Mouse (Mus musculus) midbrain, embryonic 11.5 days (tissue): ENCODE results near the gene Tnxb. TPM values are rescaled to one million over a fixed set of nuclear protein-coding genes. Genes with fewer than 3 reads are reported as not detected.

ENCODE experiments used
- ATAC-seq: fragments of 200-750 bp; cut with Nextera tagmentation; 2 replicates; pipeline ENCODE4 v1.8.0; 2017; ENCODE audit warnings: moderate TSS enrichment, moderate library complexity; ENCODE audit not compliant: low FRiP score
- DNase-seq: peaks from one replicate; pipeline ENCODE4 v3.0.0; 2015; ENCODE audit warnings: low spot score; ENCODE audit errors: missing footprints
- H3K27ac ChIP-seq: fragments of 300-500 bp; sonication (generic); 2 replicates; pipeline ENCODE4 v1.5.1; 2014; ENCODE audit warnings: low read depth, low read length
- H3K27me3 ChIP-seq: fragments of 300-500 bp; sonication (generic); 2 replicates; pipeline ENCODE4 v1.6.1; 2014; ENCODE audit warnings: mild to moderate bottlenecking, low read length, moderate library complexity, mixed read lengths; ENCODE audit not compliant: control insufficient read depth, insufficient read depth
- H3K36me3 ChIP-seq: fragments of 300-500 bp; sonication (generic); 2 replicates; pipeline ENCODE4 v1.6.1; 2014; ENCODE audit warnings: mild to moderate bottlenecking, low read length, moderate library complexity, mixed read lengths; ENCODE audit not compliant: control insufficient read depth, insufficient read depth
- H3K4me1 ChIP-seq: fragments of 300-500 bp; sonication (generic); 2 replicates; pipeline ENCODE4 v1.6.1; 2014; ENCODE audit warnings: low read length; ENCODE audit not compliant: control insufficient read depth, insufficient read depth
- H3K4me2 ChIP-seq: fragments of 300-500 bp; sonication (generic); 2 replicates; pipeline ENCODE4 v1.6.1; 2014; ENCODE audit warnings: mild to moderate bottlenecking, moderate library complexity
- H3K4me3 ChIP-seq: fragments of 300-500 bp; sonication (generic); 2 replicates; pipeline ENCODE4 v1.5.1; 2014; ENCODE audit warnings: low read depth, low read length
- H3K9ac ChIP-seq: fragments of 300-500 bp; sonication (generic); 2 replicates; pipeline ENCODE4 v1.6.1; 2014; ENCODE audit warnings: low read length
- H3K9me3 ChIP-seq: fragments of 300-500 bp; sonication (generic); 2 replicates; pipeline ENCODE4 v1.6.1; 2016; ENCODE audit warnings: low read length; ENCODE audit not compliant: control insufficient read depth
- WGBS: fragments of 180-500 bp; shearing (Covaris S2); extraction: QIAGEN DNeasy Blood & Tissue Kit; methylation state at CpG from one replicate; pipeline ENCODE4 v1.1.7; 2014; 5-methylcytosine and 5-hydroxymethylcytosine counted together
- polyA plus RNA-seq: library from polyadenylated mRNA; unstranded; fragments of >200 nt; fragmentation: Nextera tagmentation; extraction: Ambion mirVana; gene quantifications from 2 replicates; pipeline ENCODE4 v1.2.1, GENCODE M21; 2014

Tnxb gene
- polyA plus RNA-seq, 1 experiment from 2014 or later: 0.05 TPM

DNA sequence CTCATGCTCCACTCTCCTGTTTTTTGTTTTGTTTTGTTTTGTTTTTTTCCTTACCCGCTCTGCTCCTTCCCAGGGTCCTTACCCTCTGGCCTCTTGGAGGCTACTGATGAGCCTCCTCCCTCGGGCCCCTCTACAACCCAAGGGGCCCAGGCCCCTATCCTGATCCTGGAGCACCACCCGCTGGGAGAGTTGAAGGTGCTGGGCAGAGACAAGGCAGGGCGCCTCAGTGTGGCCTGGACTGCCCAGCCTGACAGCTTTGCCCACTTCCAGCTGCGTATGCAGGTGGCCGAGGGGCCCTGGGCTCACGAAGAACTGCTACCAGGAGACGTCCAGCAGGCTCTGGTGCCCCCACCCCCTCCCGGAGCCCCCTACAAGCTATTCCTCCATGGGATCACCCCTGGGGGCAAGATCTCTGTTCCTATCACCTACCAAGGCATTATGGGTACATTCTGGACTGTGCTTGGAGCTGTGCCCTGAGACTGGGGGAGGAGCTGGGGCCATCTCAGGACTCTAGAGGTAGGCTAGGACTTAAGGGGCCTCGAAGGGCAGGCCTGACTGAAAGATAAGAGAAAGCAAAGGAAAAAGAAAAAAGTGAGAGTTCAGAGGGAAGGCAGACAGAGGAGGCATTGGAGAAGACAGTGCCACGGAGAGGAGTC lies 11.7 kb downstream of the Tnxb start:
- Histone ChIP-seq H3K9ac (no peak overlapping the region), H3K27ac (no peak overlapping the region), H3K4me1 (no peaks in the 10 kb centered on the region), H3K27me3 (no peaks in the 10 kb centered on the region; the same call in 1 of the 2 replicates), H3K4me2 (no peak overlapping the region), H3K36me3 (no peaks in the 10 kb centered on the region), H3K9me3 (no peaks in the 10 kb centered on the region), H3K4me3 (no peak overlapping the region)
- 74% methylated on average over 11 of the region's 11 CpGs for WGBS
- DNase-seq: no peak
- no peak for ATAC-seq

DNA sequence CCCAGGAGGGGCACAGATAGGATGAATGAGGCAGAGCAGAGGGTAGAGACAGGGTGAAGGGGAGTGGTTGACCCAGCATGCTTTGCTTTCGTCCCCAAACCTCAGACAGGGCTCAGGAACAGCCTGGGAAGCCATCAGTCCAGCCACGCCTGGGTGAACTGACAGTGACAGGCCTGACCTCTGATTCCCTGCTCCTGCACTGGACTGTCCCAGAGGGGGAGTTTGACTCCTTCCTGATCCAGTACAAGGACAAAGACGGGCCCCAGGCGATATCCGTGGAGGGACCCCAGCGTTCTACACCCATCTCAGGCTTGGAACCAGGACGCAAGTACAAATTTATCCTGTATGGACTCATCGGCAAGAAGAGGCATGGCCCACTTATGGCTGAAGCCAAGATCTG lies 12.8 kb downstream of the Tnxb start:
- H3K9me3 ChIP-seq: no peaks in the 10 kb centered on the region
- DNase-seq: no peak

GRCm38 (mm10) chr17:34683686-34684220 lies 13.4 kb downstream of the Tnxb start:
- no peak for DNase-seq
- ATAC-seq: no peak
- Histone ChIP-seq H3K36me3 (no peaks in the 10 kb centered on the region), H3K4me2 (no peak overlapping the region), H3K27me3 (no peaks in the 10 kb centered on the region; the same call in 1 of the 2 replicates), H3K4me1 (no peaks in the 10 kb centered on the region), H3K27ac (no peak overlapping the region), H3K9me3 (no peaks in the 10 kb centered on the region), H3K9ac (no peak overlapping the region), H3K4me3 (no peak overlapping the region)
- WGBS: 73% methylated on average over 10 of the region's 10 CpGs

More for the DNA sequence above, 12.8 kb downstream of the Tnxb start:
- ATAC-seq: no peak
- H3K36me3 ChIP-seq: no peaks in the 10 kb centered on the region
- 76% methylated on average over 8 of the region's 8 CpGs for WGBS
- no peaks in the 10 kb centered on the region for H3K4me1 ChIP-seq
- H3K9ac ChIP-seq: no peak overlapping the region
- no peaks in the 10 kb centered on the region; the same call in 1 of the 2 replicates for H3K27me3 ChIP-seq
- no peak overlapping the region for H3K4me2 ChIP-seq
- no peak overlapping the region for H3K27ac ChIP-seq
- no peak overlapping the region for H3K4me3 ChIP-seq

GRCm38 (mm10) chr17:34684253-34684893 lies 14.0 kb downstream of the Tnxb start:
- H3K9me3 ChIP-seq: no peaks in the 10 kb centered on the region
- ATAC-seq (no peak), DNase-seq (no peak)
- no peaks in the 10 kb centered on the region for H3K4me1 ChIP-seq
- no peaks in the 10 kb centered on the region; the same call in 1 of the 2 replicates for H3K27me3 ChIP-seq
- no peak overlapping the region for H3K4me3 ChIP-seq
- no peak overlapping the region; the same call in 1 of the 2 replicates for H3K9ac ChIP-seq
- H3K27ac ChIP-seq: no peak overlapping the region
- no peak overlapping the region for H3K4me2 ChIP-seq
- 74% methylated on average over 9 of the region's 9 CpGs for WGBS
- no peaks in the 10 kb centered on the region for H3K36me3 ChIP-seq

GRCm38 (mm10) chr17:34685120-34686110 lies 15.1 kb downstream of the Tnxb start:
- ATAC-seq (no peak), DNase-seq (no peak)
- H3K4me1 ChIP-seq: no peaks in the 10 kb centered on the region
- H3K27ac ChIP-seq: no peak overlapping the region
- 84% methylated on average over 28 of the region's 28 CpGs for WGBS
- no peak overlapping the region for H3K4me3 ChIP-seq
- H3K27me3 ChIP-seq: no peaks in the 10 kb centered on the region
- no peak overlapping the region for H3K4me2 ChIP-seq
- H3K9ac ChIP-seq: no peak overlapping the region
- no peaks in the 10 kb centered on the region for H3K9me3 ChIP-seq
- H3K36me3 ChIP-seq: no peaks in the 10 kb centered on the region

DNA sequence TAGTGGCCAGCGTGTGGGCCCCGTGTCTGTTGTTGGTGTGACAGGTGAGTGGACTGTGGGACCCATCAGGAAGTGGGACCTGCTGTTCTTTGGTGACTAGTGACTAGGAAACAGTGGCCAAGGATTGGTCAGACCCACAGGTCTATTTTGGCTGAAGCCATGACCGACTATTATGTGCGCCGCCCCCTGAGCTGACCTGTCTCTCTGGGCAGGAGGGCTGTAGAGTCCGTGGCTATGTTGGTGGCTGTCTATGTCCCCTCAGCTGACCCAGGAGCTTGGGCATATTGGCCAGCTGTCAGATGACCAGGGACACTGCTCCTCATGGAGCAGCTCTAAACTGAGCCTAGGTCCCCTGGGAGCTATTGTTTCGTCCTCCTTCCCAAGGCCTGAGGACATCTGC lies 18.6 kb downstream of the Tnxb start:
- no peaks in the 10 kb centered on the region for H3K27me3 ChIP-seq
- DNase-seq (no peak), ATAC-seq (no peak)
- no peaks in the 10 kb centered on the region for H3K4me1 ChIP-seq
- no peaks in the 10 kb centered on the region for H3K36me3 ChIP-seq
- no peak overlapping the region for H3K4me3 ChIP-seq
- no peak overlapping the region for H3K27ac ChIP-seq
- H3K9ac ChIP-seq: no peak overlapping the region
- no peak overlapping the region for H3K4me2 ChIP-seq
- no peaks in the 10 kb centered on the region for H3K9me3 ChIP-seq
- 91% methylated on average over 7 of the region's 7 CpGs for WGBS

- H3K9ac ChIP-seq: no peak overlapping the region
Observed at GRCm38 (mm10) chr17:34690458-34690857, 20.1 kb downstream of the Tnxb start.

DNA sequence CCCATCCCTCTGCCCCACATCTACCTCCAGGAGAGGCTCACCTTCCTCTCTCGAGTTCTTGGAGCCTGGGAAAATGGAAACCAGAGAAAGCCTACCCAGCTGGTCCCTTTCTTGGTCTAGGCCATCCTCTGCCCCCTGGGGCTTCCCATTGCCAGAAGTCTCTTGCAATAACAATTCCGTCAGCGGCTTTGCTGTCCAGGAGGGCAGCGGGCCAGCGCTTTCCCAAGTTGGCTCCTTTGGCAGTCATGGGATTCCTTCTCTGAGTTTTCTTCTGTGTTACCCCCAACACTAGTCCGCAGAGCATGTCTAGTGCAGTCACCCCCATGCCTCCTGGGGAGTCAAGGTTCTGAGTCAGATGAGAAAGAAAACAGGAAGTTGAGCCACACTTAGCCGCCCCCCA lies 22.6 kb downstream of the Tnxb start:
- Histone ChIP-seq H3K9me3 (no peaks in the 10 kb centered on the region), H3K27me3 (no peaks in the 10 kb centered on the region), H3K4me1 (no peaks in the 10 kb centered on the region), H3K36me3 (no peaks in the 10 kb centered on the region), H3K9ac (no peak overlapping the region), H3K27ac (no peak overlapping the region), H3K4me2 (no peak overlapping the region), H3K4me3 (no peak overlapping the region)
- ATAC-seq (no peak), DNase-seq (no peak)
- 57% methylated on average over 7 of the region's 7 CpGs for WGBS

More at GRCm38 (mm10) chr17:34690458-34690857, 20.1 kb downstream of the Tnxb start:
- DNase-seq: no peak
- WGBS: 74% methylated on average over 4 of the region's 4 CpGs
- no peak overlapping the region for H3K4me3 ChIP-seq
- H3K9me3 ChIP-seq: no peaks in the 10 kb centered on the region
- no peaks in the 10 kb centered on the region for H3K36me3 ChIP-seq
- no peak overlapping the region for H3K27ac ChIP-seq
- H3K27me3 ChIP-seq: no peaks in the 10 kb centered on the region
- ATAC-seq: no peak
- H3K4me2 ChIP-seq: no peak overlapping the region
- H3K4me1 ChIP-seq: no peaks in the 10 kb centered on the region
